Mouse (Mus musculus): ENCODE measurements around the gene A630089N07Rik.

DNA sequence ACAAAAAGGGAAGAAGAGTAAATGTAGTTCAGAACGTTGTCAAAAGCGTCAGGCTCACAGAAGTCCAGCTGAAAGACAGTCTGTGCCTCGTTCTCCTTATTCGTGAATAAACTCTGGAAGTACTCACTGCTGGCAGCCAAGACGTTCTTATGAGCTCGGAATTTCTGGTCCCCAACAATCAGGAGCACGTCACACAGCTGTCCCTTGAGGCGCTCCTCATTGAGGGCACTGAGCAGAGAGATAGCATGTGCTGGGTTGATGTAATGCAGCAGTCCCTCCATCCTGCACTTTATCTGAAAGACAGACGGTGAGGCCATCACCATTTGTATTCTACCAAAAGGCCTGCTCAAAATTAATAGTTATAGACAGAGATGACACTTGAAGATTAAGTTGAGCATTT is 129.4 kb downstream of the A630089N07Rik start:
- TF ChIP-seq CTCF (IDR thresholded peaks at IDR 0.05; ENCODE audit: extremely low read depth, insufficient read depth, insufficient read length, insufficient replicate concordance) (no peak), POLR2A (IDR thresholded peaks at IDR 0.05; ENCODE audit: low read depth, low read length) (no peak)

Measured in spleen, adult 2 months (tissue).